Mouse (Mus musculus): ENCODE data around the gene Bik. TPM values are rescaled to one million over a fixed set of nuclear protein-coding genes. Genes with fewer than 3 reads are reported as not detected.
A peak's percentile ranks its signal among the peaks of the same experiment; 100 is the strongest.

The Bik gene
- polyA plus RNA-seq, 1 experiment from 2014 or later = 5.0 TPM

DNA sequence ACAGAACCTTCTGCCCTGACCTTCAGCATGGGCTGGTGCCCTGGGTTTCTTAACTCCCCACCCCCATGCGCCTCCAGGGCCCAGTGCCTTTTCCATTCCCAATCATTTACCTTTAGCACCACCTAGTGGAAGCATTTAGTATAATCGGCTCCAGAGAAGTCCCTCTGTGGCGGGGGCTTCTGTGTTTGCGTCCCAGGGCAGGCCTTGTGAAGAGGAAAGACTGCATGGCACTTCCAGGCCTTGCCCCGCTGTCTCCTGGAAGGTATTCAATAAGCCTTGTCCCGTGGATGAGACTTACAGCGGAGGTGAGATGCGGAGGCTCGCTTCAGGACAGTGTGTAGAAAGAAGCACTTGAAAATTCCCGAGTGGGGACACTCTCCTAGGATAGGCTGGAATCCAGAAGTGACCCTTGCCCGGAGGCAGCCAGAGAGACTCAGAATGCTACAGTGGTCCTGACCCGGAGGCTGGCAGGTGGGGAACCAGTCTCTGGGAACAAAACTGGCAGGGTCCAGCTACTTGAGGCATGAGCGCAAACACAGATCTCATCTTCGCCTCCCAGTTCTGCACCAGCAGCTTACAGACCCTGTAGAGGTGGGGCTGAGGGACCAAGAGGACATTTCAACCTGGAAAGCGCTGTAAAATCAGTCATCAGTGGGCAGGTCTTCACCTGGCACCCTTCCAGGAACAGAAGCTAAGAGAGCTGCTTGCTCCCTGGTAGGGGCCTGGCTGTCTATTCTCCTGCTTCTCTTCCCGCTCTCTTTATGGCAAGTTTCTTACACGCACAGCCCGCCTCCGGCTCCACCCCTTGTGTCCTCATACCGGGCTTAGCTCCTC lies 8.2 kb upstream of the Bik start:
- Histone ChIP-seq H3K36me3 (no peaks in the 10 kb centered on the region), H3K27ac (no peak overlapping the region), H3K9ac (peak overlapping the region; percentile 31; the same call in 1 of the 2 replicates), H3K4me1 (peaks cover 9% of the 10 kb centered on the region), H3K27me3 (no peaks in the 10 kb centered on the region), H3K4me2 (peak overlapping the region; percentile 20; the same call in 1 of the 2 replicates), H3K9me3 (no peaks in the 10 kb centered on the region), H3K4me3 (no peak overlapping the region; the same call in 1 of the 2 replicates)
- no peak for ATAC-seq (ENCODE audit: insufficient number of reproducible peaks, low FRiP score, low TSS enrichment, low read depth)
- WGBS = 30% methylated on average over 20 of the region's 20 CpGs

DNA sequence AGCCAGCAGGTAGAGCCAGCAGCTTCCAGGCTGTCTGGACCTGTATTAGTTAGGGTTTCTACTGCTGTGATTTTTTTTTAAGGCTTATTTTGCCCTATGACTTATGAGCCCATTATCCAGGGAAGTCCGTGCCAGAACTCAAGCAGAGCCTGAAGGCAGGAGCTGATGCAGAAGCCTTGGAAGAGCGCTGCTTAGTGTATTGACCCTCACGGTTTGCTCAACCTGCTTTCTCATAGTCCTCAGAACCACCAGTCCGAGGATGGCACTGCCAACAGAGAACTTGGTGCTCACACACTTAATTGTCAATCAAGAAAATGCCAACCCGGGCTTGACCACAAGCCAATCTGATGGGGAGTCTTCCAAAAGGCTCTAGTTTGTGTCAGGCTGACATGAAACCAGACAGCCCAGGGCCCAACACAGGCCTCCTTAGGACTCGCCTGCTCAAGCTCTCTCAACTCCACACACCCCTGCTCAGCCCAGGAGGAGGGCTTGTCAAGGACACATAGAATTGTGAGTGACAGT lies 5.7 kb upstream of the Bik start:
- H3K9ac ChIP-seq = no peak overlapping the region
- H3K4me1 ChIP-seq = peaks cover 11% of the 10 kb centered on the region
- H3K4me2 ChIP-seq = no peak overlapping the region
- peaks cover 13% of the 10 kb centered on the region for H3K27me3 ChIP-seq
- no peak overlapping the region for H3K4me3 ChIP-seq
- ATAC-seq (ENCODE audit: insufficient number of reproducible peaks, low FRiP score, low TSS enrichment, low read depth) = no peak
- no peaks in the 10 kb centered on the region for H3K9me3 ChIP-seq
- H3K36me3 ChIP-seq = no peaks in the 10 kb centered on the region
- H3K27ac ChIP-seq = no peak overlapping the region
- 77% methylated on average over 6 of the region's 6 CpGs for WGBS

DNA sequence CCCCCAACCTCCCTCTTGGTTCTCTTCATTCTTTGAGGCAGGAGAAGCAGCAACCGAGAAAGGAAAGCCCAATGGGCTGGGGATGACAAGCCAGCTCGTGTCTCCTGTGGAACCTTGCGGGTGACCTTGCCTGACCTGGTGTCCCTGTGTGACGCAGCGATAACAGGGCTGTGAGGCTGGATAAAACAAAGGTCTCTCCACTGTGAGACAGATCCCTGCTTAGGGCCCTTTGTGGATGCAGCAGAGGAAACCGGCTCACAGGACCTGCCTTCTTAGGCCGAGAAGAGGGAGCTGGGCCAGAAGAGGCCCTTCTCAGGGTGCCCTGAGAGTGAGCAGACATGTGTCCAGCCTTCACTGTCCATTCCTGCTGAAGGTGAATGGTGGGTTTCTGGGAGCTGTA lies 3.5 kb upstream of the Bik start:
- H3K36me3 ChIP-seq = no peaks in the 10 kb centered on the region

DNA sequence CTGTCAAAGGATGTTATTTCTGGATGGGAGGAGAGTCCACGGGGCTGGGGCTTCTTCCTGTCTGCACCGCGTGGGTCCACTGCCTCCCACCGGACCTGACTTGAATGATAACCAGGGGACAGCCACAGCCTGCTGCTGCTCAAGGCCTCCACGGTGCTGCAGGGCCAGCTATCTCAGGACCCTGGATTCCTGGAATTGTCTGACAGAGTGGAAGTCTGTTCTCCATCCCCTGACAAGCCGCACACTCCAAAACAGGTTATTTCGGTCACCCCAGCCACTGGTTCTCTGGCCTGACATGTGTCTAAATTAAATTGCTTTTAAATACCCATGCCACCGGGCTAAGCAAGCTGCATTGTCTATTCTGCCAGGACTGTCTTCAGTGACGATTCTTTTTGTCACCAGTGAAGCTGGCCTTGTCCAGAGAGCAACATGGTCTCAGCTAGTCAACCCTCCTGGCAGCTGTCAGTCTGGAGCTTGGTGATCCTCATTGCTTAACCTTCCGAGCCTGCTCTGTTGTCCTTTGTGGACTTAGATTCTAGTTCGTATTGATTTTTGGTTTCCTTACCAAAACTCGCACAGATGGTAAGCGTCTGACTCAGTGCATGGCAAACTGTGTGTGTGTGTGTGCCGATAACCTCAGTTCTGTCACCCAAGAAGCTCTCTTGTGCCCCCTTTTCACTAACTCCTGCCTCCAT lies 2.9 kb upstream of the Bik start:
- WGBS = 68% methylated on average over 14 of the region's 14 CpGs
- H3K9me3 ChIP-seq = no peaks in the 10 kb centered on the region
- no peaks in the 10 kb centered on the region for H3K36me3 ChIP-seq
- H3K9ac ChIP-seq = no peak overlapping the region
- H3K27ac ChIP-seq = no peak overlapping the region
- peaks cover 42% of the 10 kb centered on the region for H3K27me3 ChIP-seq
- peaks cover 17% of the 10 kb centered on the region for H3K4me1 ChIP-seq
- ATAC-seq (ENCODE audit: insufficient number of reproducible peaks, low FRiP score, low TSS enrichment, low read depth) = no peak
- no peak overlapping the region for H3K4me2 ChIP-seq
- no peak overlapping the region for H3K4me3 ChIP-seq

More for the DNA sequence above, 3.5 kb upstream of the Bik start:
- Histone ChIP-seq H3K27ac (no peak overlapping the region), H3K9ac (no peak overlapping the region), H3K9me3 (no peaks in the 10 kb centered on the region), H3K4me3 (no peak overlapping the region), H3K4me2 (no peak overlapping the region), H3K27me3 (peaks cover 36% of the 10 kb centered on the region), H3K4me1 (peaks cover 23% of the 10 kb centered on the region)
- 50% methylated on average over 7 of the region's 7 CpGs for WGBS
- no peak for ATAC-seq (ENCODE audit: insufficient number of reproducible peaks, low FRiP score, low TSS enrichment, low read depth)

DNA sequence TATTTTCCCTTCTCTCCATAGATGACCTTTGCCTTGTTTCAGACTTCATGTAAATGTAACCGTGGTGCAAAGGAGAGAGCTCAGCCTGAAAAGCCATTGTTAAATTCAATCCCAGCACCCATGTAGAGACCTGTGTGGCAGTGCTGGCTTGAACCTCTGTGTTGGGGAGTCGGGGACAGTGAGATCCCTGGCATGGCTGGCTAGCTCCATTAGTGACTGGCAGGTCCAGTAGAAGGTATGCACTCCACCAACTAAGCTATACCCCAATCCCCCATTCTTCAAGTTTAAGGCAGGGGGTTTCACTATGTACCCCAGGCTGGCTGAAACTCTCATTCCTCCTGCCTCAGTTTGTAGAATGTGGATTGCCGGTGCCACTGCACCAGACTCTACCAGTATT lies 2.3 kb upstream of the Bik start:
- ATAC-seq (ENCODE audit: insufficient number of reproducible peaks, low FRiP score, low TSS enrichment, low read depth) = no peak
- Histone ChIP-seq H3K4me3 (no peak overlapping the region), H3K4me1 (peaks cover 17% of the 10 kb centered on the region), H3K27ac (no peak overlapping the region), H3K9me3 (no peaks in the 10 kb centered on the region), H3K36me3 (no peaks in the 10 kb centered on the region), H3K4me2 (no peak overlapping the region), H3K9ac (no peak overlapping the region), H3K27me3 (peaks cover 46% of the 10 kb centered on the region)
- 72% methylated on average over 3 of the region's 3 CpGs for WGBS

DNA sequence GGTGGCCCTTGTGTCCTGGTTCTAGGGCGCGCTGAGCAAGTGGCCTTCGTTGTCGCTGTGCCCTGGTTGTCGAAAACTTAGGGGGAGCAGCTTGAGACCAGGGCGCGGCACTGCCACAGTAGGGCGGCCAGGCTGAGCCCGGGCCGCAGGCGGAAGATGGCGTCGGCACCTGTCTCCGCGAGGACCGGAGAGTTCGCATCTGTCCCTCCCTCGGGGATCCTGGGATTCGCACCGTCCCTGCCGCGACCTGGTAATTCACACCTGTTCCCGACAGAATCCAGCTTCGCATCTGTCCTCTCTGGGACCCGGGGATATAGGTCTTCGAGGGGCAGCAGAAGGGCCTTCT lies 403 bp downstream of the Bik start:
- Histone ChIP-seq H3K4me1 (peaks cover 17% of the 10 kb centered on the region), H3K4me2 (peak overlapping the region; percentile 96), H3K4me3 (peak overlapping the region; percentile 52), H3K9ac (peak overlapping the region; percentile 23; the same call in 1 of the 2 replicates), H3K36me3 (no peaks in the 10 kb centered on the region), H3K9me3 (no peaks in the 10 kb centered on the region), H3K27me3 (peaks cover 56% of the 10 kb centered on the region), H3K27ac (no peak overlapping the region)
- WGBS = 2% methylated on average over 26 of the region's 26 CpGs
- no peak for ATAC-seq (ENCODE audit: insufficient number of reproducible peaks, low FRiP score, low TSS enrichment, low read depth)

DNA sequence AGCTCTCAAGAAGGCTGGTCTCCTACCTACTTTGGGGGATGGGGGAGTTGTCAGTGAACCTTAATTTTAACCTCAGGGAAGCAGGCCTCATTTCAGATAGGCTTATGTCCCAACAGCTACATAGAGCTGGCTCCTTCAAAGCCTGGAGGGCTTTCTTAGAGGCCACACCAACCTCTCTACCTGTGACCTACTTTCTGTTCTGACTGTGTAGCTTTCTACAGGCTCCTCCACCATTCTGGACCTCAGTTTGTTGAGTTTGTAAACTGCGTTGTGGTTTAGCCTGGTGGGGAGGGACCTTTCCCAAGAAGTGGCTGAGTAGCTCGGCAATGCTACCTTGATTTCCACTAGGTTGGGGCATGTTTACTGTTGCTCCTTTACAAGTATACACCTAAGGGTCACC lies 1.1 kb downstream of the Bik start:
- Histone ChIP-seq H3K4me1 (peaks cover 17% of the 10 kb centered on the region), H3K4me2 (no peak overlapping the region), H3K36me3 (no peaks in the 10 kb centered on the region), H3K27ac (no peak overlapping the region), H3K27me3 (peaks cover 56% of the 10 kb centered on the region), H3K9me3 (no peaks in the 10 kb centered on the region), H3K9ac (no peak overlapping the region), H3K4me3 (no peak overlapping the region)
- WGBS = 72% methylated on average over 2 of the region's 2 CpGs
- no peak for ATAC-seq (ENCODE audit: insufficient number of reproducible peaks, low FRiP score, low TSS enrichment, low read depth)

DNA sequence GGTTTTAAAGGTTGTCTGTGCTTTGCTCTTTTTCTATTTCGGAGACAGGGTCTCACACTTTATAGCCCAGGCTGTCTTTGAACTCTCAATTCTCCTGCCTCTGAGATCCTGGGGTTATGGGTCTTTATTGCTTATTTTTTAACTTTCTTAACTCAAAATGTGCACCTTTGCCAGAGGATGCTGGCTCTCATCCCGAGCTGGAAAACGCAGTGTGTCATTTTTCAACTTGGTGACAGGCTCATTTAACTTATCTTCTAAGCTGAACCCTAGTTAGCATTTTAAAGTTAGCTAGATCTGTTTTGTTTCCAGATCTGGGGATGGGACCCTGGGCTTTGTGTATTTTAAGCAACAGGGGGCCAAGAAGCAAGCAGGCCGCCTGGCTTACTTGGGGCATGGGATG lies 2.2 kb downstream of the Bik start:
- no peaks in the 10 kb centered on the region for H3K9me3 ChIP-seq
- no peak for ATAC-seq (ENCODE audit: insufficient number of reproducible peaks, low FRiP score, low TSS enrichment, low read depth)
- no peak overlapping the region for H3K4me2 ChIP-seq
- H3K9ac ChIP-seq = no peak overlapping the region
- WGBS = 58% methylated on average over 4 of the region's 4 CpGs
- no peaks in the 10 kb centered on the region for H3K36me3 ChIP-seq
- H3K4me3 ChIP-seq = no peak overlapping the region
- no peak overlapping the region for H3K27ac ChIP-seq
- peaks cover 56% of the 10 kb centered on the region for H3K27me3 ChIP-seq
- peaks cover 17% of the 10 kb centered on the region for H3K4me1 ChIP-seq

DNA sequence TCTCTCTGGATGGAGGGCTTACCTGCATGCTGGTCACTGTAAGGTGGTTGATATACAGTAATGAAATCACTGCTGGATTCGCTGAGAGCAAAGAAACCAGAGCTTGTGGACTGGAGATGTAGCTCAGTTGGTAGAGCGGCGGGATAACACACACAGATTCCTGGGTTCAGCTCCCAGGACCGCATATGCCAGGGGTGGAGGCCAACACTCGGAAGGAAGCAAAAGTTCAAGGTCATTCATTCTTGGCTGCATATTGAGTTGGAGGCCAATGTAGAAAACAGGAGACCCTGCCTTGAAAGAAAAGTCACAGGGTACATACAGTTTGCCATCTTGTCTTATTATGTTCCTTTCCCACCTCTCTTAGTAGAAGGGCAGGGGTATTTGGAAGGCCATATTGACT lies 3.1 kb downstream of the Bik start:
- WGBS = 75% methylated on average over 5 of the region's 5 CpGs
- H3K4me2 ChIP-seq = no peak overlapping the region
- peaks cover 55% of the 10 kb centered on the region for H3K27me3 ChIP-seq
- no peak overlapping the region for H3K9ac ChIP-seq
- H3K9me3 ChIP-seq = no peaks in the 10 kb centered on the region
- H3K36me3 ChIP-seq = no peaks in the 10 kb centered on the region
- H3K27ac ChIP-seq = no peak overlapping the region
- H3K4me1 ChIP-seq = peaks cover 17% of the 10 kb centered on the region
- ATAC-seq (ENCODE audit: insufficient number of reproducible peaks, low FRiP score, low TSS enrichment, low read depth) = no peak
- H3K4me3 ChIP-seq = no peak overlapping the region

DNA sequence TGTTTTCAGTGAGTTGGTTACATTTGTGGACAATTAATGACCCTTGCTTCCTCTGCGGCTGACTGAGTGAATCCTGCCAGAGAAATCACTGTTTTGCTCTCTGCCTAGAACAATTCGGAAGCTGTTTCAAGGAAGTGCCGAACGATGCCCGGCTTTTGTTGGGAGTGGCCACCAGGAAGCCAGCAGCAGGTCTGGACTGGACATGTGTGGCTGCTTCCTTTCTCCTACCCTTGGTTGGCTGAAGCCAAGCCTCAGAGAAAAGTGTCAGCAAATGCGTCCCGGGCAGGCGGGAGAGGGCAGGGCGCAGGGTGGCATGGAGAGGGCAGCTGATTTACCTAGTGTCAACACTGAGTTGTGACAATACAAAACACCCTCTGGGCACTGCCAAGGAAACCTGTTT lies 3.6 kb downstream of the Bik start:
- WGBS = 72% methylated on average over 9 of the region's 9 CpGs
- Histone ChIP-seq H3K4me2 (no peak overlapping the region), H3K4me3 (no peak overlapping the region), H3K27me3 (peaks cover 50% of the 10 kb centered on the region), H3K27ac (no peak overlapping the region), H3K9me3 (no peaks in the 10 kb centered on the region), H3K4me1 (peaks cover 17% of the 10 kb centered on the region), H3K36me3 (no peaks in the 10 kb centered on the region), H3K9ac (no peak overlapping the region)
- ATAC-seq (ENCODE audit: insufficient number of reproducible peaks, low FRiP score, low TSS enrichment, low read depth) = no peak

DNA sequence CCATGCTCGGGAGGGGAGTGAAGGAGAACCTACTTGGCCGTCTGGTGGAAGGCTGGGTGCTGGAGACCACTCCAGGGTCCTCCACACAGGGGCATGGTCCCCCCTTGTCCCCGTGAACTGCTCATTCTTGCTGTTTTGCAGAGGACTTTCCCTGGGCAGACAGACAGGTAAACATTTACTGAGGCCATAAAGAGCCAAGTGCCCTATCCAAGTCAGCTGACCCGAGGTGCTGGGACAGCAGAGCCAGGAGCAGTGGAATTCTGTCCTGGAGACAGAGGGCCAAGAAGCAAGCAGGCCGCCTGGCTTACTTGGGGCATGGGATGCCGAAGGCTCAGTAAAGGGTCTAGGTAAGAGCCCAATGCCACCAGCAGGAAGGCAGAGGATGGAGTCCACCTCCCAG lies 4.0 kb downstream of the Bik start:
- Histone ChIP-seq H3K9ac (no peak overlapping the region), H3K27me3 (peaks cover 45% of the 10 kb centered on the region), H3K27ac (no peak overlapping the region), H3K9me3 (no peaks in the 10 kb centered on the region), H3K36me3 (no peaks in the 10 kb centered on the region), H3K4me1 (peaks cover 17% of the 10 kb centered on the region), H3K4me2 (no peak overlapping the region), H3K4me3 (no peak overlapping the region)
- ATAC-seq (ENCODE audit: insufficient number of reproducible peaks, low FRiP score, low TSS enrichment, low read depth) = no peak
- 62% methylated on average over 6 of the region's 6 CpGs for WGBS

DNA sequence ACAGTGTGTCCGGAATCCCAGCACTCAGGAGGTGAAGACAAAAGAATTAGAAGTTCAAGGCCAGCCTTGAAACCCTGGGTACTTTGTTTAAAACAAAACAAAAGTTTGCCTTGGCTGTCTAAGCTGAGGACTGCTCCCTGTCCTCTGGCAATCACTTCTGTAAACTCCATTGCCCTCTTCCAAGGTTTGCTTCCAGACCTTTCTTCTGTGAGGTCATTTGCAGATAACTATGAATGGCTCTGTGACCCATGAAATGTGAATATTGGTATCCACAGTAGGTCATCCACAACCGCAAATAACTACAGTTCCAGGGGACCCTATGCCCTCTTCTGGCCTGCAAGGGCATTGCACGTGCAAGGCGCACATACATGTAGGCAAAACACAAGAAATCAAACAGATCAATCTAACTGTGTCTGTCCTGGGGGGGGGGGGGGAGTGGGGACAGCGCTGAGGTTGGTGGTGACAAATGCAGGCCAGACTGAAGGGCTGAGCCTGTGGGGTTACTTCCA lies 5.4 kb downstream of the Bik start:
- H3K9me3 ChIP-seq = no peaks in the 10 kb centered on the region
- ATAC-seq (ENCODE audit: insufficient number of reproducible peaks, low FRiP score, low TSS enrichment, low read depth) = no peak

More for the DNA sequence above, 5.4 kb downstream of the Bik start:
- WGBS = 83% methylated on average over 5 of the region's 5 CpGs
- Histone ChIP-seq H3K27me3 (peaks cover 32% of the 10 kb centered on the region), H3K27ac (no peak overlapping the region), H3K4me2 (no peak overlapping the region), H3K4me3 (no peak overlapping the region), H3K9ac (no peak overlapping the region), H3K36me3 (no peaks in the 10 kb centered on the region), H3K4me1 (peaks cover 5% of the 10 kb centered on the region)

All from limb, embryonic 15.5 days (tissue).